Mouse (Mus musculus): ENCODE data around the gene St8sia1.
"Not testable (repeated sequence)": the region's sequence is repeated elsewhere in the genome, so short reads cannot be mapped to it uniquely, and the experiment has no call there.

Gene St8sia1

GRCm38 (mm10) chr6:142964076-142964530, at the start of gene St8sia1:
Gene St8sia1, minus strand, starts transcription at chr6:142964452.
- DNase-seq (ENCODE audit: low spot score in 2 of 2), result peak; percentile 43 to 53

GRCm38 (mm10) chr6:143012513-143013215, 48.4 kb upstream of the St8sia1 start:
- DNase-seq (ENCODE audit: low spot score in 2 of 2), result no peak

- DNase-seq (ENCODE audit: low spot score in 2 of 2), result no peak
These were observed 44.6 kb upstream of the St8sia1 start for GRCm38 (mm10) chr6:143008865-143009264.

DNA sequence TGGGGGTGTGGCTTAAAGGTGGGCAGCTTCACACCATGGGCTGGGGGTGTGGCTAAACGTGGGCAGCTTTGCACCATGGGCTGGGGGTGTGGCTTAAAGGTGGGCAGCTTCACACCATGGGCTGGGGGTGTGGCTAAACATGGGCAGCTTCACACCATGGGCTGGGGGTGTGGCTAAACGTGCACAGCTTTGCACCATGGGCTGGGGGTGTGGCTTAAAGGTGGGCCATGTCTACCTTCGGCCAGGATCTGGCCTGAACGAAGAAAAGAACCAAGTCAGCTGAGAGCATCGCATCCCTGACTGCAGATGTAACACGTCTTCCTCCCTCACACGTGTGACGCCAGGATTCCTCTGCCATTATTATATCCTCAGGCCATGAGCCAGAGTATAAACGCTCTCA, 41.0 kb upstream of the St8sia1 start:
- not testable (repeated sequence) for DNase-seq (ENCODE audit: low spot score in 2 of 2)

DNA sequence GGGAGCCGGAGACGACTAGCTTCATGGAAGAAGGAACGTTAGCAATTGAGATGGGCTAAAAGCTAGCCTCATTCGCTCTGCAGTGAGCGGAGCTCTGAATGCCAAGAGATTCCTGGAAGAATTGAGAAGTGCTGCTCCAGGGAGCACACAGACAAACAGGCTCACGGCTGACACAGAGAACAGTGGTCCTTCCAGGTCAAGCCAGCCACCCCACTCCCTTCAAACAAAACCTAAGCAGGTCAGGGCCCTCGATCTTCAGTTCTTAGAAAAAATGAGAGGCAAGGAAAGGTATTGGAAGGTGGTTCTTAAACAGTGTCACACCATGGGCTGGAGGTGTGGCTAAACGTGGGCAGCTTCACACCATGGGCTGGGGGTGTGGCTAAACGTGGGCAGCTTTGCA, 40.5 kb upstream of the St8sia1 start:
- no peak for DNase-seq (ENCODE audit: low spot score in 2 of 2)

DNA sequence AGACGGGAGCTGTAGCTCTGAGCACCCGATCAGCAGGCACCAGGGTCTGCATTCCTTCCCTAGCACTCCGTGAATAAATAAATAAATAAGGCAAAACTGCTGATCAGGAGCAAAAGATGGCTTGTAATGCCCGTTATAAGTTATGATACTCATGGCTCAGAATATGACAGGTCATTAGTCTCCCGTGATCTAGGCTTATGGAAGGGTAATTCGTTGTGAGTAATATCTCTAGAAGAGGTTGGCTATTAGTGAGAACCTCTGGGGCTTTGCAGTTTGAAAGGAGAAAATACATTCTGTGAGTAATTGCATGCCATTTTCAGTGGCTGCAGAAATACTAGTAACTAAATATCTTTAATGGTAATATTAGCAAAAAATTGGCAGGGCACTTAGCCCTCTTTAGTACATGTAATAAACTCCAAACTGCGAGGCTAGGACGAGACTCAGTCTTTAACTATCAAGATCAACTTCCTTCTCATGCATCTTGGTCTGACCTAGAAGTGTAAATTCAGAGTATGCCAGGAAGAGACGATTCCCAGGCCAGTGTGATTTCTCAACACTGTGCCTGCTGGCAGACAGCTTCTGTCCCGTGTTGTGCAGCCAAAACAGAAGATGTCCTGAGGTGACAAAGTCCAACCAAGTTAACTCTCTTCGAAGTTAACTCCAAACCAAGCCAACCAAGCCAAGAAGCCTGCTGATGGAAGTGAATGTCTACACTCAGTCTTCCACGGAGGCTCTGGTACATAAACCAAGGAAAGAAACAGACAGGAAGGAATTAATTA, 34.2 kb upstream of the St8sia1 start:
- no peak for DNase-seq (ENCODE audit: low spot score in 2 of 2)

- no peak for DNase-seq (ENCODE audit: low spot score in 2 of 2)
These were observed 32.6 kb upstream of the St8sia1 start for GRCm38 (mm10) chr6:142996887-142997286.

GRCm38 (mm10) chr6:142995567-142995966, 31.3 kb upstream of the St8sia1 start:
- DNase-seq (ENCODE audit: low spot score in 2 of 2), result no peak

DNA sequence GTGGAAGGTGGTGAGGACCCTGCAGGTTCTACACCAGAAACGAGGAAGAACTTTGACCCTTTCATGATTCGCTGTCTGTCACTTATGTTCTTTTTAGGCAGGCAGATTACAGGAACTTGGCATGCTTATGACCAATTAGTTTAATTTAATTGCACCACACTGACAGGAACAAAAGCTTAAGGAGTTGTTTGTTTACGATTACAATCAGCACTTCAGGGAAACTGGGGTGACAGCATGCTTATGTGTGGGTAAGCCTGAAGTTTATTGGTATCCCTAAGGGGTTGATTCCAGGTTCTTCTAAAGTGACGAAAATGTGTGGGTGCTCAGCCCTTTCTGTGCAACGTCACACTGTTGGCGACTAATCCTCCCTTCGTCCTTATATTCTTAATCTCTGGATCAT, 30.6 kb upstream of the St8sia1 start:
- DNase-seq (ENCODE audit: low spot score in 2 of 2), result no peak

GRCm38 (mm10) chr6:142993705-142994698, 29.8 kb upstream of the St8sia1 start:
- no peak for DNase-seq (ENCODE audit: low spot score in 2 of 2)

GRCm38 (mm10) chr6:142992971-142993370, 28.7 kb upstream of the St8sia1 start:
- DNase-seq (ENCODE audit: low spot score in 2 of 2), result no peak

- no peak for DNase-seq (ENCODE audit: low spot score in 2 of 2)
These were observed 27.8 kb upstream of the St8sia1 start for GRCm38 (mm10) chr6:142992099-142992498.

DNA sequence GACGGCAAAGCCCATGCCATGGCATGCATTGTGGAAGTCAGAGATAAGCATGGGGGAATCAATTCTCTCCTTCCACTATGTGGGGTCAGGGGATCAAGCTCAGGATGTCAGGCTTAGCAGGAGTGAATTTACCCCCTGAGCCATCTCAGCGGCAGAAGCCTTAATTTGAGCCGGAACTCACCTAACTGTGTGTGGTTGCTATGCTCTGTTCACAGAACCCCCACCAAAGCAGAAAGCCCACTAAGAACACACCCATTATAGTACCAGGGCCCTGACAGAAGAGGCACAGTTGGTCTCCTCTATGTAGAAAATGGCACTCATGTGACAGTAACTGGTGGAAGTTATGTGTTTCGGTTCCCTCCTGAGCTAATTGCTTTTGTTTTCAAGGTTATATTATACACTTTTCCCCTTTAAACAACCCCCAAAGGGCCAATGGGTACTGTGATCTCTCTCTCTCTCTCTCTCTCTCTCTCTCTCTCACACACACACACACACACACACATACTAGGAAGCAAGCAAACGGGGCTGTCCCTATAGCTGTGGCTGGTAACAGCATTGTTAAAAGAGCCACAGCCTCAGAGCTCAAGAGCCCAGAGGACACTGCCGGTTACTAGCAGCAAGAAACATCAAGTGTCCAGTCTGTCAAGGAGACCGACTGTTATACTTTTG, 27.3 kb upstream of the St8sia1 start:
- no peak for DNase-seq (ENCODE audit: low spot score in 2 of 2)

- no peak for DNase-seq (ENCODE audit: low spot score in 2 of 2)
These were observed 26.3 kb upstream of the St8sia1 start for GRCm38 (mm10) chr6:142990516-142990915.

DNA sequence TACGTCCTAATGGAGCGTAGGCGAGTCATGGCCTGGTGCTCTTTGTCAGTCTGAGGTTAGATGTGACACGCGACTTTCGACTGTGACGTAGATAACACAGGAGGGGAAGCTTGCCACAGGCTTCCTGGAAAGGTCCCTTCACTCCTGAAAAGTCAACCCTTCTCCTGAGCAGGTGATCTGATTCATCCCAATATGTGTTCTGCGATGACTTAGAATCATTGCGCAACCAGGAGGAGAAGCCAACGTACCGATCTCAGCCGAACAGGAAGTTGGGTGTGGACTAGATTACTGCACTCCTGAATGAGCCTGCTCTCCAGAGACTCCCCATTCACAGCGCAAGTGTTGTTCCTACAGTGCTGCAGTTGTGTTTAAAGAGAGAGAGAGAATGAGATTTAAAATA, 25.2 kb upstream of the St8sia1 start:
- DNase-seq (ENCODE audit: low spot score in 2 of 2), result no peak

GRCm38 (mm10) chr6:142988753-142989152, 24.5 kb upstream of the St8sia1 start:
- peak in 1 of 2 experiments; percentile 19 for DNase-seq (ENCODE audit: low spot score in 2 of 2)

- no peak for DNase-seq (ENCODE audit: low spot score in 2 of 2)
These were observed 24.0 kb upstream of the St8sia1 start for GRCm38 (mm10) chr6:142988231-142988630.

- no peak for DNase-seq (ENCODE audit: low spot score in 2 of 2)
These were observed 23.4 kb upstream of the St8sia1 start for GRCm38 (mm10) chr6:142987616-142988015.

- not testable (repeated sequence) for DNase-seq (ENCODE audit: low spot score in 2 of 2)
These were observed 22.5 kb upstream of the St8sia1 start for GRCm38 (mm10) chr6:142986706-142987105.

GRCm38 (mm10) chr6:142985561-142986238, 21.4 kb upstream of the St8sia1 start:
- DNase-seq (ENCODE audit: low spot score in 2 of 2), result not testable (repeated sequence)
